Mouse (Mus musculus) lung, postnatal 4 days (tissue): ENCODE data around the gene Usp3.

Experiments
- DNase-seq, 2 experiments: peaks; one replicate each; pipeline ENCODE4 v3.0.0; 2021

Gene Usp3

GRCm38 (mm10) chr9:66592708-66593612 lies at the start of gene Usp3:
Usp3 (minus strand) TSS chr9:66593142.
- peak; percentile 97 to 98 for DNase-seq

DNA sequence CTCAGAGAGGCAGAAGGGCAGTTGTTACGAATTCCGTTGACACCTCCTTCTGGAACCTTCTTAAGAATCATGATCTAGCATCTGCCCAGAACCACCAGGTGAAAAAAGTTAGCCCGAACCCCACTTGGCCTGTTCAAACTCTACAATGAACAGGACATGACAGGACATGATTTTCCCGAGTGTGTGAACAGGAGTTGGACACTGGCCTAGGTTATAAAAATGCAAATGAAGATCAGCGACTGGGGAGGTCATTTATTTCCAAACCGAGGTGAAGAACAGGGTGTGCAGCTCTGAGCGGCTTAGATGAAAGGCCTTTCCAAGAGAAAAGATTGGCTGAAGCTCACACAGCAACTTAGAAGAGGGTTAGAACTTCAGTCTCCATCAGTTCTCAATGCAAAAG lies 47.5 kb upstream of the Usp3 start:
- no peak for DNase-seq

DNA sequence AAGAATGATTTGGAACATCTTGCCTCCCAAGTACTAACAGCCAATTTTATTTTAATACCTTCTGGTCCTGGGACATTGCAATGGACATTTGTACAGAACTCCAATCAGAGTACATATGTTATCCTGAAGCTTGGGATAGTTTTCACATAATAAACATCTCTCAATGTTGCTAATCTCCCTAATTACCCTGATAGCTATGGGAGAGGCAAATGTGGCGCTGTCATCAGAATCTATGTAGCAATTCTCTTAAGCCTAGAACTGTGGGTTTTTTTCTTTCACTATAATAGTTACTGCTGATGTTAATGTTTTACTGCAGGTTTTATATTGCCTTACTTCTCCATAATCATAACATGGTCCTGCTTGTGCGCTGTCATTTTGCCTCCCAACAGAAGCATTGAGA lies 46.7 kb upstream of the Usp3 start:
- no peak for DNase-seq

GRCm38 (mm10) chr9:66632441-66632840 lies 39.5 kb upstream of the Usp3 start:
- DNase-seq = no peak

GRCm38 (mm10) chr9:66630931-66631330 lies 38.0 kb upstream of the Usp3 start:
- DNase-seq = no peak

DNA sequence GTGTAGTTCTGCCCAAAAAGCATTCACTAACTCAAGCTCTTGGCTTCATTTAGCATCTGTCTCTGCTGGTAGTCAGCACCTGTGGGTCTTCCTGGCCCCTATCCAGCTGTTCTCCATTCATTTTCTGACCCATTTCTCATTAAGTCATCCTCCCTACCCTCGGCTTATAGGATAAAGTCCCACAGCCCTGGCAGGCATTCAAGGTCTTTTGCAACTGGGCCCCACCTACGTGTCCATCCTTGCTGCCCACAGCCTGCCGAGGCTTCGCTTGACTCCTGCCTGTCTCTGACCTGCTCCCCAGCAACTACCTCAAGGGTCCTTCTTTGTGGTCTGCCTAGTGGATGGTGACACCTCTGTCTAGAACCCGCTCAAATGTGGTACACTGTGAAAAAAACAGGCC lies 33.7 kb upstream of the Usp3 start:
- peak in 1 of 2 experiments; percentile 31 for DNase-seq

DNA sequence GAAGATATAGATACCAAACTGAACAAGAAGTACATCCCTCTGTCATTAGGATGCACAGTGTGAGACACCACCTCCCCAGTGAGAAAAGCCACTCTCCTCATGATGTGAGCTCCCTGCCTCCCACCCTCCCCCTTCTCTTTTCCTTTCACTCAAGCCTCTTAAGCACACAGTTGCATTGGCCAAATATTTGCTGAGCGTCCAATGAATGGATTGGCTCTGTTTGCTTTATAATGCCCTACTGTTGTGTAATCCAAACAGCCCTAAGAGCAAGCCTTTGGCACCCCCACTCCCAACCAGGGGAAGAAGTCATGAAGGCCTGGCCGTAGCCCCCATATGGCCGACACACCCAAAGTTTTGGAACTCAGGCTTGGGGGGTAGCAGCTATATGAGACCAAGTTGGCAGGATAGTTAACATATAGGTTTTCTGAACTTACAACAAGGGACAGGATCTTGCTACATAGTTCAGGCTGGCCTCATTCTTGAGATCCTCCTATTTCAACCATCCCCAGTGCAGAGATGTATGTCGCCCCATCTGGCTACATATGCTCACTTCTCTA lies 33.1 kb upstream of the Usp3 start:
- DNase-seq = peak; percentile 31 to 37

- no peak for DNase-seq
These were observed 31.9 kb upstream of the Usp3 start for GRCm38 (mm10) chr9:66624873-66625272.

- DNase-seq = no peak
These were observed 30.7 kb upstream of the Usp3 start for GRCm38 (mm10) chr9:66623627-66624026.

DNA sequence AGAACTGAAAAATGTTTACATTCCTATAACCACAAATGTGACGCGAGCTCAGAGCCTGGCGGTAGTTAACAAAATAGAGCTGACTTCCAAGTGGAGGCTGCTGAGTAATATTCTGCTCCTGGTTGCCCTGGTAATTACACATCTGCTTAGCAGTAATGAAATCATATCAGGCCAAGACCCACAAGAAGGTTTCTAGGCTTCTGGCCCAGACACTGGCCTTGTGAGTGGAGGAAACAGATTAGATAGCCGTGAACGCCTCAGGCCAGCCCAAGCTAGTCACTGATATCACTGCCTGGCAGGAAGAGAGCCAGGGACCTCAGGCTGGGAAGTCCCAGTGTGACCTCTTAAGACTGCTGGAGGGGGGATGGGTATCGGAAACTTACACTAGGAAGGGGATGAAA lies 27.6 kb upstream of the Usp3 start:
- DNase-seq = peak; percentile 56 to 75

DNA sequence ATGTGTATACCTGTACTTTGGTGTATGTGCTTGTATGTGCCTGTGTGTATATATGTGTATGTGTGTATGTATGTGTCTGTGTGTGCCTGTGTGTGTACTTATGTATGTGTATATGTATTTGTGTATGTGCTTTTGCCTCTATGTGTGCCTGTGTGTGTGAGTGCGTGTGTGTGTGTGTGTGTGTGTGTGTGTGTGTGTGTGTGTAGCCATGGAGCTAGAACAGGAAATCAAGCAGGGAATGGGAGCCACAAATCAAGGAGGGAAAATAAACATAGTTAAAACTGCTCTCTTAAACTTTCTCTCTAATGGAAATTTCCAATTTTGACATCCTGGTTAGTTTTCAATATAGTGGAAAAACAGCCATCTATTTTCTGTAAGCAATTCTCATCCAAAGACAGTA lies 27.1 kb upstream of the Usp3 start:
- no peak for DNase-seq

GRCm38 (mm10) chr9:66617812-66618211 lies 24.9 kb upstream of the Usp3 start:
- DNase-seq = no peak

DNA sequence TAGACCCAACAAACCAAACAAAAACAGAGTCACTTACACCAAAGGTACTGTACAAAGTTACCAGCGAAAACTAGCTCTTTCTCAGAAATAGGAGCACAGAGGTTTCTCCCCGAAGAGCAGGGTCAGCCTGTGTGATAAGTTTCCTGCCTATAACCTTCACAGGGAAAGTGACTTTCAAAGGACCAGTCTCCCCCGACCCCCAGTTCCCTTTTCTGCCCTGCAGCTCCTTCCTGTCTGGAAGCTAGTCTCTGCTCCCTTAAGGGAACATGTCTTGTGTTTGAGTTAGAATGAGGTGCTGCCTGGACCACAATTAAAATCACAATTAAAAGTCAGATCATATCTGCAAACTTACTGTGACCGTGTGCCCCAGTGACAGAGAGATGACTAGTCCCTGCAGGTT lies 23.9 kb upstream of the Usp3 start:
- no peak for DNase-seq

DNA sequence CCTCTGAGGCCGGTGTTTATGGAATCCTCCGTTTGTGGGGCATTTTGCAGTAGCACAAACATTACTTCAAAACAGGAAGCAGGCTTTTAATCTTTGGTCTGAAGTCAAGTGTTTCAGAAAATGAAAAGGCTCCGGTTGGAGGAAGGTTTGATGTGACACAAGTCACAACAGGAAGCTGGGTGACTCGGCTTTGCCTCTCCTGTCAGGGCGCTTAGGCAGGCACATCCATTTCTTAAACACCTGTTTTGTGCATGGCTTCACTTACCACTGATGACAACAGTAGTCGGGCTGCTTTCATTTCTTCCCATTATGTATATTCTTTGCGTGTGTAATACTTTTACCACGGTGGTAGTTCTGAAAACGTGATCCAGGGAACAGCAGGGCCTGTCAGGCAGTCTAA lies 22.2 kb upstream of the Usp3 start:
- peak in 1 of 2 experiments; percentile 32 for DNase-seq

GRCm38 (mm10) chr9:66614547-66614946 lies 21.6 kb upstream of the Usp3 start:
- DNase-seq = no peak

DNA sequence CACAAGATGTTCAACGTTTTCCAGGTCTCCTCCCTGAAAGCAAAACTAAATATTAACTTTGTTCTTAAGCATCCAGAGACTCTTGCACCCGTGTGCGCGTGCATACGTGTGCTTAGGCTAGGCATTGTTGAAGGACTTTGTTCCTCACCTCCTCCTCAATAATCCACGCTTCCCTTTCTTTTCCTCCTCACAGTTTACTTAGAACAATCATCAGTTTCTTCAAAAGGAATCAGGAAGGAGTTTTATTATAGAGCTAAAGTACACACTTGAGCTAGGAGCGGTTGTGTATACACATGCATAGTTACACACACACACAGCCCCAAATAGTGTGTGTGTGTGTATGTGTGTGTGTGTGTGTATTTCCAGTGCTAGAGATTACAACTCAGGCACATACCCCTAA lies 20.7 kb upstream of the Usp3 start:
- DNase-seq = no peak

- peak; percentile 88 to 92 for DNase-seq
These were observed 18.6 kb upstream of the Usp3 start for GRCm38 (mm10) chr9:66611478-66612093.

GRCm38 (mm10) chr9:66608817-66609345 lies 15.9 kb upstream of the Usp3 start:
- no peak for DNase-seq

- DNase-seq = no peak
These were observed 13.9 kb upstream of the Usp3 start for GRCm38 (mm10) chr9:66606851-66607250.

DNA sequence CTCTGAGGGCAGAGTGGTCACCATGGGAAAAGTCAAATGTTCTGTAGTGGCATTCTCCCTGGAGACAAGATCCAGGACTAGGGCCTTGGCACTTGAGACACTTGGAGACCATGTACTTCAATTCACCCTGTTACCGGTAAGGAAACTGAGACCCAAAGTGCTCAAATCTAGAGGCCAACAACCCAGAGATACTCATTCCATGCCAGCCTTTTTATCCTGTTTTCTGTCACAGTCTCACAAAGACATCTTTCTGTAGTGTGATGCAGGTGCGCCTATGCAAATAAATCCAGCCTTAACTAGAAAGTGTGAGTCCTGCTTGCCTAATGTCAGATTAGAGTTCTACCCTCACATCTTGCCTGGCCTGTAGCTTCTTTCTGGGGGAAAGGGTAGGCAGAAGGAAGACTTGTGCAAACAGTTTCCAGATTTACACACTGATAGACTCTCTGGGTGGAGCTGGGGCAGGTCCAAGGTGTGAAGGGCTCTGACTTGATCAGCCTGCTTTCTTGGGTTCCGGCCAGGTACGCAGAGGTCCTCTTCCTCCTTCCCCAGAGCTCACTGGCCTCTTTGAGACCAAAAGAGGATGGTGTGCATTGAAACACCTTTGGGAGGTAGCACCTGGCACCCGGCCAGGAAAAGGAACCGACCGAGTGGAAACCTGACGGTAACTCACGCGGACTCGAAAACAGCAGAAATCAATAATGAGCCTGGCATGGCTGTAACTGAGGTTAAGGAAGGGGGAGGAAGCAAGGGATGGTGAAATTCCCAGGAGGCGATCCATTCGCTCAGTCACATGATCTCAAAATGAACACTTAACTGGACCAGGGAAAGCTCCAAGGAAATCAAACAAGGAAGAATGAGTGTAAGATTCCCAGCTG lies 13.2 kb upstream of the Usp3 start:
- peak; percentile 63 to 77 for DNase-seq

- no peak for DNase-seq
These were observed 11.6 kb upstream of the Usp3 start for GRCm38 (mm10) chr9:66604349-66605206.

DNA sequence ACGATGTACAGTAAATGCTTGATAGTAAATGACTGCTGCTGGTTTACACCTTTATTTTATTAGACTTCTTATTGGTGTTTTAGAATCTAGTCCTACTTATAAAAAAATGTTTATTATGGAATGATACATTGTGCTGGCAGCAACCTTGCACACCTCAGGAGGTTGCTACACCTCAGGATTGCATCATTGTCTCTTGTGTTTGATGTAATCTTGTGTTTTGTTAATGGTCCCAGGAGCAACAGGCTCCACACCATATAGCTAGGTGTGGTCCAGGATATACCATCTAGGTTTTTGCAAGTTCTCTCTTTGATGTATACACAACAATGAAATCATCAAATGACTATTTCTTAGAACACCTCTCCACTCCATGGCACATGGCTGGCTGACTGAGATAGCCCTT lies 11.0 kb upstream of the Usp3 start:
- DNase-seq = no peak
